Mouse (Mus musculus): ENCODE measurements around the gene Ube2q2. TPM values are rescaled to one million over a fixed set of nuclear protein-coding genes. Genes with fewer than 3 reads are reported as not detected.
"Not testable (repeated sequence)": the region's sequence is repeated elsewhere in the genome, so short reads cannot be mapped to it uniquely, and the experiment has no call there.

Ube2q2 gene
- polyA plus RNA-seq, 1 experiment from 2014 or later: 26.1 TPM

DNA sequence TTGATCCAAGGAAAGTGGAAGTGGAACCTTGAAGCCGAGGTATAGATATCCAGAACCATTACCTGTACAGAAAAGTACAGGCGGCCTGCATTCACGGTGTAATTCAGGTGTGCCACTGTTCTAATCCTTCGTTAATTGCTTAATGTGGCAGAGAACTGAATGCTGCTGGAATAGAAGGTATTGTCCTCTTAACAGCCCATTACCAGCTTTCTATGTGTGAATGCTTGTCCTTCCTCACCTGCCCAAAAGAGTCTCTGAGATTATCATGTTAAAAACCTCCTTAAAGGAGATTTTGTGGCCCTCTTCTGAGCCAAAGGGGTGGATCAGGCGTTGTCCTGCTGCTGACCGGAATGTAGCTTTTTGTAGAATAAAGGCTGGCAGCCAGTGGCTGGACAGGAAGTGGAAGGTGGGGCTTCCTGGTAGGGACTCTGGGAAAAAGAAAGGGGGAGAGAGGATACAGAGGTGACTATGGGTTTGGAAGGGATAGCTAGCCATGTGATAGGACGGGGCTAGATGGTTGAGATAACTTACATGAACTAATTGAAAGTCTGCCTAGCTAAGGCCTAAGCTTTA, 76.6 kb downstream of the Ube2q2 start:
- WGBS: 80% methylated on average over 7 of the region's 7 CpGs
- ATAC-seq (replicated peaks; ENCODE audit: insufficient number of reproducible peaks, insufficient read depth, low FRiP score, low read depth): no peak
- H3K27ac ChIP-seq: no peak overlapping the region
- H3K9ac ChIP-seq: no peak overlapping the region
- H3K4me3 ChIP-seq: no peak overlapping the region
- H3K4me1 ChIP-seq (replicated peaks): no peaks in the 10 kb centered on the region
- H3K9me3 ChIP-seq (replicated peaks): no peaks in the 10 kb centered on the region
- no peak overlapping the region for H3K4me2 ChIP-seq
- H3K36me3 ChIP-seq: peaks cover 42% of the 10 kb centered on the region
- no peaks in the 10 kb centered on the region for H3K27me3 ChIP-seq

DNA sequence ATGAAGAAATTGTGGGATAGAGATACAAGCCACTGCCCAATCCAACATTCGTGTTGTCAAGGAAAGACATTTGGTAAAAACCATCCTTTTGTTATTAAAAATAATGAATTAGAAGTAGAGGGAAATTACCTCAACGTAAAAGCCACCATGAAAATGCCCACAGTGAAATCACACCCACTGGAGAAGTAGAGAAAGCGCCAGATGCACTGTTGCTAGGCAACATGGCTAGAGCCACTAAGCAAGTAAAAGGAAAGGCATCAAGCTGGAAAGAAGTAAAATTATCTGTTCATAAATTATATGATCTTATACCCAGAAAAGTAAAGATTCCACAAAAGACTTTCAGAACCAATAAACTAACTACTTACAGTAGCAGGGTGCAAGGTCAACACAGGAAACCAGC, 77.6 kb downstream of the Ube2q2 start:
- Histone ChIP-seq H3K9ac (no peak overlapping the region), H3K27me3 (no peaks in the 10 kb centered on the region), H3K4me3 (no peak overlapping the region), H3K9me3 (replicated peaks) (no peaks in the 10 kb centered on the region), H3K36me3 (peaks cover 32% of the 10 kb centered on the region), H3K27ac (no peak overlapping the region), H3K4me1 (replicated peaks) (no peaks in the 10 kb centered on the region), H3K4me2 (no peak overlapping the region)
- no peak for ATAC-seq (replicated peaks; ENCODE audit: insufficient number of reproducible peaks, insufficient read depth, low FRiP score, low read depth)
- WGBS: 89% methylated on average over 3 of the region's 3 CpGs

DNA sequence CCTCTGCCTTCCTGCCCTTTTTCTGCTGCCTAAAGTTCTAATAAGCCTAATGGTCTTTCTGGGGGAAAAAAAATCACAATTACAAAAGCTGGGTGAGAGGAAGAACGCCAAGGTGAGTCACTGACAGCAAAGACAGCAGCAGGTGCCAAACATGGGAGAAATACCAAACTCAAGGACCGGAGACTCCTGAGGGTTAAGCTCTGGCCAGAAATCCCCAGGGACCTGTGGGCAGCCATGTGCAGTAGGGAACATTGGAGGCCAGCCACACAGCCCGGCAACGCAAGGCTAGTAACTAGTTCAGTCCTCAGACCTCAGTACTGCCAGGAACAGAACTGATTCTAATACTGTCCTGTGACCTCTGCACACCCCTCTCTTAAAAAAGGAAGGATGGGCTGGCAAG, 79.5 kb downstream of the Ube2q2 start:
- Histone ChIP-seq H3K4me2 (no peak overlapping the region), H3K4me3 (no peak overlapping the region), H3K27me3 (no peaks in the 10 kb centered on the region), H3K9me3 (replicated peaks) (no peaks in the 10 kb centered on the region), H3K9ac (no peak overlapping the region), H3K36me3 (peaks cover 13% of the 10 kb centered on the region), H3K4me1 (replicated peaks) (no peaks in the 10 kb centered on the region), H3K27ac (no peak overlapping the region)
- no peak for ATAC-seq (replicated peaks; ENCODE audit: insufficient number of reproducible peaks, insufficient read depth, low FRiP score, low read depth)
- 84% methylated on average over 4 of the region's 4 CpGs for WGBS

DNA sequence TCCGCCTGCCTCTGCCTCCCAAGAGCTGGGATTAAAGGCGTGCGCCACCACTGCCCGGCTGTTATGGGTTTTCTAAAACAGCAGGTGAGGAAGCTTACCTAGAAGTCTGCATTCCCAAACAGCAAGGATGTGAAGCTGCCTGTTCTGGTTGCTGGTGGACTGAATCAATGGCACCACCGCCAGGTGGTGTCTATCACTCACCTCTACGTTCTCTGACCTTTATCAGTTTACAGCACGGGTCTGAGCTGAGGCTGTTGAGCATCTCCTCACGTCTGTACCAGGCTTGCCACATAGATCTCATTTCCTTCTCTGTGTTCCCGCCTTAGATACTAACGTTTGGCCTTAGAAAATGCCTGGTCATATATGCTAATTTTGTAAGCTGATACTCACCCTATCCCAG, 80.4 kb downstream of the Ube2q2 start:
- ATAC-seq (replicated peaks; ENCODE audit: insufficient number of reproducible peaks, insufficient read depth, low FRiP score, low read depth): no peak
- H3K4me1 ChIP-seq (replicated peaks): no peaks in the 10 kb centered on the region
- no peaks in the 10 kb centered on the region for H3K9me3 ChIP-seq (replicated peaks)
- 51% methylated on average over 10 of the region's 10 CpGs for WGBS
- H3K27me3 ChIP-seq: no peaks in the 10 kb centered on the region
- H3K27ac ChIP-seq: no peak overlapping the region
- H3K4me2 ChIP-seq: no peak overlapping the region
- no peak overlapping the region for H3K9ac ChIP-seq
- peaks cover 5% of the 10 kb centered on the region; the same call in 1 of the 2 replicates for H3K36me3 ChIP-seq
- H3K4me3 ChIP-seq: no peak overlapping the region

DNA sequence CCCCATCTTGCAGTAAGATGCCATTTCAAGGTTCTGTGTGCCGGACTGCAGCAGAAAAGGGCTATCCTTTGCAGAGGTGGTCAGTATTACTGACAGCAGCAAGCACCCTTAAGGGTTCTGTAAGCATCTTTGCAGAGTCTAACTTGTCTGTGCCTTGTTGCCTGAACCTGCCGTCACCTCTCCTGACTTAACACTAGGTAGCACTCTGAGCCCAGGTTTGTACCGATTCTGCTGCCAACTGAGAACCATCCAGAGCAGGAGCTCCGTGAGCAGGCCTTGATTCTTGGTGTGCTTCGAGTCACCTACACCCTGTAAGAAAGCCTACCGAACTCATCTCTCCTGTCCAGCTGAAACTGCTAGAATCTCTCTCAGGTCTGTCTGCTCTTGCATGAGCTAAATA, 82.9 kb downstream of the Ube2q2 start:
- 52% methylated on average over 6 of the region's 6 CpGs for WGBS
- no peaks in the 10 kb centered on the region for H3K9me3 ChIP-seq (replicated peaks)

DNA sequence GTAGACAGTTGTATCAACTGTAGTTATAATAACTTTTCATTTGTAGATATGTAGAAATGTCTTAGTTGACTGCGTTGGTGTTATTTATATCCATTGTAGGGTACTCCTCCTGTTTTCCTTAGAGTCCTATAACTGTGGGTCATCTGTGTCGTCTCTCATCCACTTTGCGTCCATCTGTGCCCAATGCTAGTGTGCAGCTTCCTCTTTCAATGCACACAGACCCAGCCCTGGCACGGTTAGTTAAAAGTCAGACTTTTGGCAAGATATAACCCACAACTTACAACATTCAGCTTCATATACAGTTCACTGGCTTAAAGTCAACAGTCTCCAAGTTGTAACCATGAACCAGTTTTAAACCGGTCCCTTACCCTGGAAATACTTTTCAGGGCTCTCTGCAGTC, 83.5 kb downstream of the Ube2q2 start:
- Histone ChIP-seq H3K9ac (no peak overlapping the region), H3K27me3 (no peaks in the 10 kb centered on the region), H3K4me1 (replicated peaks) (no peaks in the 10 kb centered on the region), H3K27ac (no peak overlapping the region), H3K36me3 (no peaks in the 10 kb centered on the region), H3K4me3 (no peak overlapping the region), H3K4me2 (no peak overlapping the region), H3K9me3 (replicated peaks) (no peaks in the 10 kb centered on the region)
- no peak for ATAC-seq (replicated peaks; ENCODE audit: insufficient number of reproducible peaks, insufficient read depth, low FRiP score, low read depth)
- 86% methylated on average over 5 of the region's 5 CpGs for WGBS

More for the DNA sequence above, 82.9 kb downstream of the Ube2q2 start:
- no peak overlapping the region for H3K27ac ChIP-seq
- ATAC-seq (replicated peaks; ENCODE audit: insufficient number of reproducible peaks, insufficient read depth, low FRiP score, low read depth): no peak
- H3K36me3 ChIP-seq: no peaks in the 10 kb centered on the region
- no peak overlapping the region for H3K9ac ChIP-seq
- no peaks in the 10 kb centered on the region for H3K27me3 ChIP-seq
- no peaks in the 10 kb centered on the region for H3K4me1 ChIP-seq (replicated peaks)
- no peak overlapping the region for H3K4me2 ChIP-seq
- no peak overlapping the region for H3K4me3 ChIP-seq

DNA sequence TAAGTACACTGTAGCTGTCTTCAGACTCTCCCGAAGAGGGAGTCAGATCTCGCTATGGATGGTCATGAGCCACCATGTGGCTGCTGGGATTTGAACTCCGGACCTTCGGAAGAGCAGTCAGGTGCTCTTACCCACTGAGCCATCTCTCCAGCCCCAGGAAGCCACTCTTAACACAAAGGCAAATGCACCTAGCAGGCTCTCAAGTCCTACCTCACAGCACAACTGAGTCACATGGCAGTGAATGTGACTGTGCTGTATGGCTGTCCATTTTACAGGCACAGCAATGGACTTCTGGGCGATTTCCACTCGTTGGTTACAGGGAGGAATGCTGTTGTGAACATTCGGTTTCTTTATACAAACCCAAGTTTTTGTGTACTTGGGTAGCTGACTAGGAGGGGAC, 83.9 kb downstream of the Ube2q2 start:
- Histone ChIP-seq H3K9ac (no peak overlapping the region), H3K9me3 (replicated peaks) (no peaks in the 10 kb centered on the region), H3K27ac (no peak overlapping the region), H3K4me2 (no peak overlapping the region), H3K4me3 (no peak overlapping the region), H3K36me3 (no peaks in the 10 kb centered on the region), H3K4me1 (replicated peaks) (no peaks in the 10 kb centered on the region), H3K27me3 (no peaks in the 10 kb centered on the region)
- 85% methylated on average over 7 of the region's 7 CpGs for WGBS
- no peak for ATAC-seq (replicated peaks; ENCODE audit: insufficient number of reproducible peaks, insufficient read depth, low FRiP score, low read depth)

DNA sequence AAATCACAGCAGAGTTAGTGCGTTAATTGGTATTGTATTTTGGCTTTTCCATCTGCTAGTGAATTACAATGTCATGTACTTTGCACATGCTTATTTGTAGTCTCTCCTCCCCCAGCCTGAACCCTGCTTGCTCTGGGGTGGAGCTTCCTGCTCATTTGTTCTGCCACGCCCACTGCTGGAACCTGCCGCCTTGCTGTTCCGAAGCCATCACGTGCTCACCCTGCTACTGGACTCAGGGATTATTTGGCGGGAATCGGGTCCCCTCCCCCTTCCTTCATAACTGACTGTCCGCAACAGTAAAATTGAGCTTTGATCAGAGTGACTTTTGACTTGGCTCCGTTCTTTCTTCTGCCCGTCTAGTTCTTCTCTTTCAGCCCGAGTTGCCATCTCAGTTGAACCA, 84.4 kb downstream of the Ube2q2 start:
- H3K9ac ChIP-seq; ATAC-seq (replicated peaks; ENCODE audit: insufficient number of reproducible peaks, insufficient read depth, low FRiP score, low read depth); H3K9me3 ChIP-seq (replicated peaks); H3K27ac ChIP-seq; H3K4me1 ChIP-seq (replicated peaks); H3K4me3 ChIP-seq; H3K4me2 ChIP-seq; H3K36me3 ChIP-seq; H3K27me3 ChIP-seq: not testable (repeated sequence)
- 55% methylated on average over 11 of the region's 11 CpGs for WGBS

DNA sequence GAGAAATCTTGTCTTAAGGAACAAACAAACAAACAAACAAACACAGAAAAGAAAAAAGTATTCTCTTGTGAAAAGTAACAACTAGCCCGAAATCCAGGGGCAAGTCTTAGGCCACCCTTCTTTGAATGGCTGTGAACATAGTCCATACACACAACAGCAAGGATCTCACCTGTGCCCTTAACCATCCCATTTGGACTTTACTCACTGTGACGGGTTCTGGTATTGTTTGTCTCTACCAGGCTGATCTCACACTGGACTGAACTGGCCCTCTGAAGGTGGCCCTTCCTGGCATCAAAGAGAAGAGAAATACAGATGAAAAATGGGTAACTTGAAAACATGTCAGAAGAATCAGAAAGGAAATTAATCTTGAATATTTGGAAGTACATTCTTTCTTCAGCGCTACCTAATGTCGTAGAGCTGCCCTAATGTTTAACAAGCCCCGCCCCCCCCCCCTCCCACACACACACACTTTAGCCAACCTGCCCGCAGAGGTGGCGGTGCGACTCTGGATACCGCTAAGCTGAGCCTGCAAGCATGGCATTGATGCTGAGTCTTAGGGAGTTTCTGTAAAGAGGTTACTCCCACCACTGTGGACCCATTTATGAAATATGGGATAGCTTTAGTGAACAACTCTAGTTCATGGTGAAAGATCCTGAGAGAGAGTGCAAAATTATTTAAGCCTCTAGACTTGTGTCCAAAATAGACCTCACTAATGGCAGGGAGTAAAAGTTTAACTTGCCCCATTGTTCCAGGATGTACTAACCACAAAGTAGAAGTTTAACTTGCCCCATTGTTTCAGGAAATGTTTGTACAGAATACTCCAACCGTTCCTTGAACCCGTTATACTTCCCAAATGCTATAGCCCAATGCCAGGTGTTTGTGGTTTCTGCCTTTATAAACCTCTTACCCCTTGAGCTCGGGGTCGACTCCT, 87.8 kb downstream of the Ube2q2 start:
- Histone ChIP-seq H3K4me3 (no peak overlapping the region), H3K4me2 (no peak overlapping the region), H3K27ac (no peak overlapping the region), H3K9me3 (replicated peaks) (no peaks in the 10 kb centered on the region), H3K9ac (no peak overlapping the region), H3K36me3 (no peaks in the 10 kb centered on the region), H3K27me3 (no peaks in the 10 kb centered on the region), H3K4me1 (replicated peaks) (no peaks in the 10 kb centered on the region)
- no peak for ATAC-seq (replicated peaks; ENCODE audit: insufficient number of reproducible peaks, insufficient read depth, low FRiP score, low read depth)
- WGBS: 73% methylated on average over 13 of the region's 13 CpGs

DNA sequence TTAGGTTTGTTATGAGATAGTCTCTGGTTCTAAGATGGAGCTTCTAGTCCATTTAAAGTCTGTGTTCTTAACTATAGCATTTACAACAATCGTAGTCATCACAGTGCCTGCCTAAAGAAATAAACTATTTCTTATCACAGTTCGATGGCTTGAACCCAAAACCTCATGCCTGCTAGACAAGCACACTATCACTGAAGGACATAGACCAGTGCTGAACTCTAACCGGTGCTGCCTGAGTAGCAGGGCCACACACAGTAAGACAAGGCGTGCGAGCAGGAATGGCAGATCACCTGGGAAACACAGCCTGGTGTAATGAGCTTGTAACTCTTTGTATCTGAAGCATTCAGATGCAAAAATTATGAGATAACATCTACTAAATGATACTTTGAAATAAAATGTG, 92.2 kb downstream of the Ube2q2 start:
- no peaks in the 10 kb centered on the region for H3K36me3 ChIP-seq
- no peak for ATAC-seq (replicated peaks; ENCODE audit: insufficient number of reproducible peaks, insufficient read depth, low FRiP score, low read depth)
- 54% methylated on average over 5 of the region's 5 CpGs for WGBS
- no peaks in the 10 kb centered on the region for H3K9me3 ChIP-seq (replicated peaks)
- H3K27ac ChIP-seq: no peak overlapping the region
- no peaks in the 10 kb centered on the region for H3K27me3 ChIP-seq
- H3K4me2 ChIP-seq: no peak overlapping the region
- no peak overlapping the region for H3K4me3 ChIP-seq
- H3K4me1 ChIP-seq (replicated peaks): 0 out of 2 replicates have a peak, but pooled peaks cover 10% of the 10 kb centered on the region
- H3K9ac ChIP-seq: no peak overlapping the region

DNA sequence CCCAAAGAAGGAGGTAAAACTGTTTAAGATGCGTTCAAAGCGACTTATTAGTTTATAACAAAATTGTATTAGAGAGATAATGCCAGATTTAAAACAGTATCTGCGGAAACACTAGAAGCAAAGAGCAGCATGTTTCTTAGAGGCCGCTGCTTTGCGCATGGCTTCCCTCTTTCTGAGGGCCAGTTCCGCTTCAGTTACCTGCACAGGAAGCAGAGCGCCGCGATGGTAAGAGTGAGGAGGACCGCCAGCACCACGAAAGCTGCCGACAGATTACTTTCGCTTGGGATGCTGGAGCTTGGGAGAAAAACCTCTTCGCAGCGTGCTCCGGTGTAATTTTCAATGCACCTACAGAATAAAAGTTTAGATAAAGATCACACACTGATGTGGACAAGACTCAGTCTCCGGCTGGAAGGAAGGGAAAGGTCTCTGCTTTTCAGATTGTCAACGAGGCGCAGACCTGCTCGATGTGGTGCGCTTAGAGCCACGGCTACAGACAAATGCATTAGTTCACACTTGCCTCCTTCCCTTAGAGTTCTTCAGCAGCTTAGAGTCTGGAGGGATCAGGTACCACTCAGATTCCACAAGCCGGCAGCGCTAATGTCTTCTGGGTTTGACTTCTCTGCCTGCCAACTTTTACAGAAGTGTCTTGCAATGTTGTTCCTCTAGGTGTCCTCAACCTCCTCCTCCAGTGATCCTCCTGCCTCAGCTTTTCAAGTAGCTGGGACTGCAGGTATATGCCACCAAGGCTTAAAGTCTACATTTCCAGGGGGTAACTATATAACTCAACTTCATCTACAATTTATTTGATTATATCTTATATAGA, 93.4 kb downstream of the Ube2q2 start:
- no peak overlapping the region for H3K27ac ChIP-seq
- H3K4me1 ChIP-seq (replicated peaks): 0 out of 2 replicates have a peak, but pooled peaks cover 10% of the 10 kb centered on the region
- WGBS: 31% methylated on average over 24 of the region's 24 CpGs
- peak overlapping the region; percentile 43 for H3K4me3 ChIP-seq
- peak overlapping the region; percentile 63 for H3K4me2 ChIP-seq
- peak overlapping the region; percentile 40; the same call in 1 of the 2 replicates for H3K9ac ChIP-seq
- H3K9me3 ChIP-seq (replicated peaks): no peaks in the 10 kb centered on the region
- no peaks in the 10 kb centered on the region for H3K36me3 ChIP-seq
- no peak for ATAC-seq (replicated peaks; ENCODE audit: insufficient number of reproducible peaks, insufficient read depth, low FRiP score, low read depth)
- H3K27me3 ChIP-seq: no peaks in the 10 kb centered on the region

Data from heart, embryonic 15.5 days (tissue).